Comparison of ENCODE assay signal across 8 mouse cellular contexts in genomic region chr4:41129406-41129805, GRCm38 (mm10). TPM values are rescaled to one million over a fixed set of nuclear protein-coding genes. Genes with fewer than 3 reads are reported as not detected.
DNase-seq lines count a peak whose midpoint lies in the region; ATAC-seq and TF ChIP-seq lines count a peak whose summit lies in the region.

No protein-coding gene starts in this region.

- no peaks in the 10 kb centered on the region for H3K9me3 ChIP-seq in hindbrain, embryonic 14.5 days (ENCODE audit: control insufficient read depth, low read length)
- no peaks in the 10 kb centered on the region for H3K9me3 ChIP-seq in neural tube, embryonic 12.5 days

- no peak overlapping the region for H3ac ChIP-seq in C2C12 (ENCODE audit: control insufficient read depth, insufficient read length, low read depth)

- no peak overlapping the region for H3K27ac ChIP-seq in embryonic fibroblast, embryonic 13.5 days (ENCODE audit: insufficient read depth, low read length)
- no peak overlapping the region for H3K27ac ChIP-seq in hindbrain, embryonic 14.5 days
- H3K27ac ChIP-seq in neural tube, embryonic 12.5 days = no peak overlapping the region

- H3K79me3 ChIP-seq in C2C12 (ENCODE audit: low read depth) = no peaks in the 10 kb centered on the region

- H3K4me1 ChIP-seq in embryonic fibroblast, embryonic 13.5 days (ENCODE audit: control insufficient read depth, insufficient read depth, low read length) = peaks cover 2% of the 10 kb centered on the region; the same call in 1 of the 2 replicates
- peaks cover 2% of the 10 kb centered on the region; the same call in 1 of the 2 replicates for H3K4me1 ChIP-seq in hindbrain, embryonic 14.5 days (replicated peaks; ENCODE audit: control insufficient read depth, insufficient read depth, low read length)
- H3K4me1 ChIP-seq in neural tube, embryonic 12.5 days = no peaks in the 10 kb centered on the region

- no peaks in the 10 kb centered on the region for H3K27me3 ChIP-seq in C2C12 (ENCODE audit: control insufficient read depth, insufficient read depth, insufficient read length)
- no peaks in the 10 kb centered on the region for H3K27me3 ChIP-seq in hindbrain, embryonic 14.5 days (ENCODE audit: control insufficient read depth, insufficient read depth, low read length)
- H3K27me3 ChIP-seq in neural tube, embryonic 12.5 days (replicated peaks) = no peaks in the 10 kb centered on the region

- no peaks in the 10 kb centered on the region for H3K36me3 ChIP-seq in C2C12 (ENCODE audit: control insufficient read depth, insufficient read depth)
- H3K36me3 ChIP-seq in hindbrain, embryonic 14.5 days (replicated peaks; ENCODE audit: control insufficient read depth, insufficient read depth) = no peaks in the 10 kb centered on the region
- H3K36me3 ChIP-seq in neural tube, embryonic 12.5 days = no peaks in the 10 kb centered on the region

- H3K4me3 ChIP-seq in C2C12 (ENCODE audit: insufficient read depth, poor library complexity, severe bottlenecking) = no peak overlapping the region
- H3K4me3 ChIP-seq in embryonic fibroblast, embryonic 13.5 days (ENCODE audit: insufficient read depth, low read length) = no peak overlapping the region
- H3K4me3 ChIP-seq in hindbrain, embryonic 14.5 days (replicated peaks; ENCODE audit: low read length) = no peak overlapping the region
- H3K4me3 ChIP-seq in neural tube, embryonic 12.5 days = no peak overlapping the region

- WGBS in hindbrain, embryonic 14.5 days = 6% methylated on average over 2 of the region's 2 CpGs
- 9% methylated on average over 2 of the region's 2 CpGs for WGBS in neural tube, embryonic 12.5 days

- no peak overlapping the region for H3K4me2 ChIP-seq in hindbrain, embryonic 14.5 days (replicated peaks)
- no peak overlapping the region for H3K4me2 ChIP-seq in neural tube, embryonic 12.5 days (replicated peaks)

- no peak for ATAC-seq in hindbrain, embryonic 14.5 days (ENCODE audit: low FRiP score)
- 0 out of 2 replicates have a peak, but pooled peaks have one; percentile 45 for ATAC-seq in neural tube, embryonic 12.5 days (ENCODE audit: low FRiP score, low read depth)

- no peak for TF ChIP-seq POLR2A in brain, embryonic 14.5 days (IDR thresholded peaks at IDR 0.05; ENCODE audit: borderline replicate concordance, extremely low read depth, insufficient read depth, insufficient read length, poor library complexity, severe bottlenecking)
- TF ChIP-seq POLR2A in embryonic fibroblast, embryonic 13.5 days (IDR thresholded peaks at IDR 0.05; ENCODE audit: low read depth, low read length) = no peak

- no peaks in the 10 kb centered on the region for H3K79me2 ChIP-seq in C2C12 (ENCODE audit: control insufficient read depth, insufficient read depth)

- DNase-seq in 3T3-L1 (ENCODE audit: low read depth, low spot score) = peak; percentile 77
- peak; percentile 79 for DNase-seq in brain, embryonic 14.5 days (ENCODE audit: low read depth)
- peak; percentile 55 for DNase-seq in hindbrain, embryonic 14.5 days (ENCODE audit: low spot score)
- DNase-seq in liver = peak; percentile 80
- DNase-seq in right cerebral cortex, postnatal 25 days = no peak

- no peak overlapping the region for H3K9ac ChIP-seq in hindbrain, embryonic 14.5 days
- no peak overlapping the region for H3K9ac ChIP-seq in neural tube, embryonic 12.5 days

- peak; percentile 51 for TF ChIP-seq CTCF in C2C12 (IDR thresholded peaks at IDR 0.05; ENCODE audit: control insufficient read depth, insufficient read depth, insufficient read length)
- peak; percentile 76; the same call in 1 of the 2 replicates for TF ChIP-seq CTCF in brain, embryonic 14.5 days (IDR thresholded peaks at IDR 0.05; ENCODE audit: borderline replicate concordance, extremely low read depth, insufficient read depth, insufficient read length)
- peak; percentile 61; the same call in 1 of the 2 replicates for TF ChIP-seq CTCF in embryonic fibroblast, embryonic 13.5 days (IDR thresholded peaks at IDR 0.05; ENCODE audit: borderline replicate concordance, insufficient read depth, low read length)

TF ChIP-seq in C2C12, 6 proteins besides CTCF, POLR2A, EP300 and RAD21:
- TF ChIP-seq MYOG (IDR thresholded peaks at IDR 0.05; ENCODE audit: control insufficient read depth, extremely low read depth, insufficient read length) (no peak), USF1 (IDR thresholded peaks at IDR 0.05; ENCODE audit: low read depth) (no peak), CEBPB (IDR thresholded peaks at IDR 0.05; ENCODE audit: low read depth) (no peak), MAX (IDR thresholded peaks at IDR 0.05) (no peak), FOSL1 (IDR thresholded peaks at IDR 0.05; ENCODE audit: insufficient read depth, low read length, poor library complexity, severe bottlenecking) (no peak), MYOD1 (IDR thresholded peaks at IDR 0.05; ENCODE audit: control insufficient read depth, insufficient read length, low read depth) (no peak)

RNA-seq across cellular contexts. Expression of gene Nol6, which starts 5.2 kb away (rescaled TPM):
- polyA plus RNA-seq in C2C12 (2012; fragmentation: generic; extraction: Trizol) = 29.4 TPM
- polyA plus RNA-seq in brain, embryonic 14.5 days (2012; rRNA removed) = 51.5 and 57.4 TPM in 2 replicates
- 24.4 and 25.1 TPM in 2 replicates for polyA plus RNA-seq in embryonic fibroblast, embryonic 13.5 days (2011; ENCODE audit: insufficient read length, low read depth, missing spikeins)
- polyA plus RNA-seq in hindbrain, embryonic 14.5 days (2014; fragmentation: Nextera tagmentation; extraction: Ambion mirVana) = 38.4 and 41.5 TPM in 2 replicates
- polyA plus RNA-seq in neural tube, embryonic 12.5 days (2016; fragmentation: Nextera tagmentation; extraction: Ambion mirVana) = 26.5 and 27.1 TPM in 2 replicates

RNA-seq across cellular contexts. Expression of gene Ube2r2, which starts 6.1 kb away (rescaled TPM):
- 49.1 TPM for polyA plus RNA-seq in C2C12 (2012; fragmentation: generic; extraction: Trizol)
- polyA plus RNA-seq in brain, embryonic 14.5 days (2012; rRNA removed) = 139 and 175 TPM in 2 replicates
- polyA plus RNA-seq in embryonic fibroblast, embryonic 13.5 days (2011; ENCODE audit: insufficient read length, low read depth, missing spikeins) = 196 and 222 TPM in 2 replicates
- 68.5 and 68.7 TPM in 2 replicates for polyA plus RNA-seq in hindbrain, embryonic 14.5 days (2014; fragmentation: Nextera tagmentation; extraction: Ambion mirVana)
- polyA plus RNA-seq in neural tube, embryonic 12.5 days (2016; fragmentation: Nextera tagmentation; extraction: Ambion mirVana) = 92.7 and 108 TPM in 2 replicates

RNA-seq across cellular contexts. Expression of gene Aqp3, which starts 31.4 kb away (rescaled TPM):
- polyA plus RNA-seq in C2C12 (2012; fragmentation: generic; extraction: Trizol) = 0.06 TPM
- polyA plus RNA-seq in brain, embryonic 14.5 days (2012; rRNA removed) = 1.4 and 4.3 TPM in 2 replicates
- 0.55 TPM in 1 of 2 replicates, not detected in the other for polyA plus RNA-seq in embryonic fibroblast, embryonic 13.5 days (2011; ENCODE audit: insufficient read length, low read depth, missing spikeins)
- polyA plus RNA-seq in hindbrain, embryonic 14.5 days (2014; fragmentation: Nextera tagmentation; extraction: Ambion mirVana) = 0.17 TPM in 1 of 2 replicates, not detected in the other
- polyA plus RNA-seq in neural tube, embryonic 12.5 days (2016; fragmentation: Nextera tagmentation; extraction: Ambion mirVana) = 0.68 and 0.77 TPM in 2 replicates
